ENCODE assay signal across 8 mouse cellular contexts in genomic region chr17:35517526-35517925, GRCm38 (mm10). TPM values are rescaled to one million over a fixed set of nuclear protein-coding genes. Genes with fewer than 3 reads are reported as not detected.
DNase-seq lines count a peak whose midpoint lies in the region; ATAC-seq lines count a peak whose summit lies in the region.

No protein-coding gene starts in this region.

- peak; percentile 0; the same call in 1 of the 2 replicates for ATAC-seq in midbrain, embryonic 12.5 days (ENCODE audit: low FRiP score, low read depth)

- H3K36me3 ChIP-seq in midbrain, embryonic 12.5 days: peaks cover under 1% of the 10 kb centered on the region

- H3K9me3 ChIP-seq in midbrain, embryonic 12.5 days: no peaks in the 10 kb centered on the region

- H3K27ac ChIP-seq in midbrain, embryonic 12.5 days (replicated peaks): no peak overlapping the region

- H3K4me3 ChIP-seq in midbrain, embryonic 12.5 days: peak overlapping the region; percentile 58

- WGBS in midbrain, embryonic 12.5 days: 10% methylated on average over 12 of the region's 12 CpGs

- H3K4me2 ChIP-seq in midbrain, embryonic 12.5 days (replicated peaks): peak overlapping the region; percentile 79

- peak; percentile 14 for DNase-seq in kidney, adult 9 months
- DNase-seq in kidney, postnatal 14 days: no peak
- peak; percentile 8 to 33 for DNase-seq in adrenal gland, postnatal 36 days
- DNase-seq in heart, postnatal 36 days: peak; percentile 13 to 24
- no peak for DNase-seq in natural killer cell, adult 2 months (ENCODE audit: low spot score in 2 of 2)
- DNase-seq in ovary, postnatal 14 days (ENCODE audit: low spot score): no peak
- no peak for DNase-seq in left cerebral cortex, adult 18-20 months (ENCODE audit: low spot score in 2 of 2)

- H3K9ac ChIP-seq in midbrain, embryonic 12.5 days (replicated peaks): peak overlapping the region; percentile 57

- peaks cover 10% of the 10 kb centered on the region; the same call in 1 of the 2 replicates for H3K27me3 ChIP-seq in midbrain, embryonic 12.5 days

- peaks cover 35% of the 10 kb centered on the region for H3K4me1 ChIP-seq in midbrain, embryonic 12.5 days

- intact Hi-C loops in heart, postnatal 36 days (cut with DNase I): no loop called here

RNA-seq across cellular contexts. Expression of gene Cchcr1, which starts 0.6 kb away (rescaled TPM):
- total RNA-seq in adrenal gland, postnatal 36 days (2021): 1 to 10 TPM; 7.5 to 9.3 TPM
- total RNA-seq in heart, postnatal 36 days (2021): 1 to 10 TPM; 2.3 to 2.9 TPM
- 16.0 and 18.5 TPM in 2 replicates for polyA plus RNA-seq in midbrain, embryonic 12.5 days (2016; fragmentation: Nextera tagmentation; extraction: Ambion mirVana)
- total RNA-seq in left cerebral cortex, adult 18-20 months (2021): 10 to 100 TPM; 14.2 to 16.2 TPM

RNA-seq across cellular contexts. Expression of gene Tcf19, which starts 0.9 kb away (rescaled TPM):
- total RNA-seq in adrenal gland, postnatal 36 days (2021): 10 to 100 TPM in 1 of 2 experiments, 1 to 10 TPM in 1; 8.3 to 10.0 TPM
- total RNA-seq in heart, postnatal 36 days (2021): 1 to 10 TPM; 3.4 to 5.2 TPM
- 41.2 and 52.6 TPM in 2 replicates for polyA plus RNA-seq in midbrain, embryonic 12.5 days (2016; fragmentation: Nextera tagmentation; extraction: Ambion mirVana)
- 10 to 100 TPM; 10.1 to 13.7 TPM for total RNA-seq in left cerebral cortex, adult 18-20 months (2021)

RNA-seq across cellular contexts. Expression of gene Pou5f1, which starts 11.7 kb away (rescaled TPM):
- under 1 TPM in 1 of 2 experiments, not detected in 1; 0.23 TPM for total RNA-seq in adrenal gland, postnatal 36 days (2021)
- total RNA-seq in heart, postnatal 36 days (2021): not detected
- polyA plus RNA-seq in midbrain, embryonic 12.5 days (2016; fragmentation: Nextera tagmentation; extraction: Ambion mirVana): not detected in 2 replicates
- not detected for total RNA-seq in left cerebral cortex, adult 18-20 months (2021)

RNA-seq across cellular contexts. Expression of gene Psors1c2, which starts 15.5 kb away (rescaled TPM):
- not detected for total RNA-seq in adrenal gland, postnatal 36 days (2021)
- total RNA-seq in heart, postnatal 36 days (2021): not detected
- polyA plus RNA-seq in midbrain, embryonic 12.5 days (2016; fragmentation: Nextera tagmentation; extraction: Ambion mirVana): 1.0 and 1.5 TPM in 2 replicates
- under 1 TPM; 0.44 to 0.84 TPM for total RNA-seq in left cerebral cortex, adult 18-20 months (2021)

RNA-seq across cellular contexts. Expression of gene Cdsn, which starts 34.4 kb away (rescaled TPM):
- 1 to 10 TPM in 1 of 2 experiments, under 1 TPM in 1; 0.56 to 1.4 TPM for total RNA-seq in adrenal gland, postnatal 36 days (2021)
- under 1 TPM; 0.19 to 0.39 TPM for total RNA-seq in heart, postnatal 36 days (2021)
- 0.06 TPM in 1 of 2 replicates, not detected in the other for polyA plus RNA-seq in midbrain, embryonic 12.5 days (2016; fragmentation: Nextera tagmentation; extraction: Ambion mirVana)
- 1 to 10 TPM in 1 of 2 experiments, under 1 TPM in 1; 1.00 to 1.7 TPM for total RNA-seq in left cerebral cortex, adult 18-20 months (2021)

Comparison
In these comparisons a context has a peak if more than half of its experiments do, and no peak if none do; other contexts are left out.
1. DNase-seq: peak in kidney, adult 9 months (single experiment), adrenal gland, postnatal 36 days (2 of 2) and heart, postnatal 36 days (2 of 2); none in kidney, postnatal 14 days (single experiment), natural killer cell, adult 2 months (0 of 2), ovary, postnatal 14 days (single experiment) and left cerebral cortex, adult 18-20 months (0 of 2).